Mouse (Mus musculus) layer of hippocampus, postnatal 10 days (tissue): ENCODE results near the gene Ankrd13d. TPM values are rescaled to one million over a fixed set of nuclear protein-coding genes. Genes with fewer than 3 reads are reported as not detected.

Source experiments
- DNase-seq, 2 experiments: peaks; one replicate each; pipeline ENCODE4 v3.0.0; 2021; ENCODE audit warnings: low spot score in 2 of 2
- long read RNA-seq: library from polyadenylated mRNA; stranded (forward); transcript quantifications from one replicate; pipeline ENCODE4 v2.0.0, GENCODE M21; 2023
- total RNA-seq, 2 experiments: library from RNA; stranded (reverse); gene quantifications; 2 replicates each; pipeline ENCODE4 v1.2.3; 2021

Ankrd13d gene
- total RNA-seq, result 10 to 100 TPM; 76.3 to 89.4 TPM
- long read RNA-seq, transcript Ankrd13d-202 (15 exons, 2,131 nt), result minor isoform, 5 of 148 reads
- long read RNA-seq, transcript Ankrd13d-201 (15 exons, 2,139 nt), result major isoform, 54 of 148 reads
- long read RNA-seq, partial matches to known transcripts, result 72 of 148 reads
- long read RNA-seq, other reads (novel, unspliced or antisense), result 17 of 148 reads

- DNase-seq, result peak; percentile 94 to 95
These were observed at the start of gene Ankrd13d for GRCm38 (mm10) chr19:4282898-4283553. Gene Ankrd13d (minus strand): TSS chr19:4283137.

DNA sequence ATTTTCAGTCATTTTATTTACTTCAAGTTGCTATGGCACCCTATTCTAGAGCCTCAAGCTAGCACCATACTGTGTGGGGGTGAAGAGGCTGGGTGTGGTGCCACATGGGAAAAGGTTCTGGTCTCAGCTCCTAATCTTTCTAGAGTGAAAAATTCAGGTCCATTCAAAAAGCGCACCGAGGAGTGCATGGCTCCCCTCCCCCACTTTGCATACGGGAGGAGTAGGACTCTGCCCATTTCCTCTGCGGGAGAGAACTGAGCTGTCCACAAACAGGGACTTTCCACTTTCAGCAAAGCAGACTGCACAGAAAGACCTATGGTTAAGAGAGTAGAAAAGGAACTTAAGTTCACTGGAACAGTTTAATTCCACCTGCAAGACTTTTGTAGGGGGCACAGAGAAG, 49.7 kb upstream of the Ankrd13d start:
- DNase-seq, result peak; percentile 48 to 50

DNA sequence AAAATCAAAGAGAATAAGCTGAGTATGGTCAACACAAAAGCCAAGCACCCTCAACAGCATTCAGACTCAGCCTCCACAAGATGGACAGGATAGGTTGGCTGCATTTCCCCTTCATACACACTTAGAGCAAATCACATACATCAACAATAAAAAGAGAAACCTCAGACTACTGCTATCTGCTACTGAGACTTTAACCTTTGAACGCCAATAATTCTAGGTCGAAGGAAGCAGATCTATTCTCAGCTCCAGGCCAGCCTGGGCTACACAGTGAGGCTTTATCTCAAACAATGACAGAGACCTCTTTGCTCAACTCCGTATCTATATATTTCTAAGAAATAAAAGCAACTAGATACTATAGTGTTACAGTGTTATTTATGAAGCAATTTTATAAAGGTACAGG, 48.3 kb upstream of the Ankrd13d start:
- DNase-seq, result no peak

GRCm38 (mm10) chr19:4330603-4331002, 47.7 kb upstream of the Ankrd13d start:
- DNase-seq, result no peak

DNA sequence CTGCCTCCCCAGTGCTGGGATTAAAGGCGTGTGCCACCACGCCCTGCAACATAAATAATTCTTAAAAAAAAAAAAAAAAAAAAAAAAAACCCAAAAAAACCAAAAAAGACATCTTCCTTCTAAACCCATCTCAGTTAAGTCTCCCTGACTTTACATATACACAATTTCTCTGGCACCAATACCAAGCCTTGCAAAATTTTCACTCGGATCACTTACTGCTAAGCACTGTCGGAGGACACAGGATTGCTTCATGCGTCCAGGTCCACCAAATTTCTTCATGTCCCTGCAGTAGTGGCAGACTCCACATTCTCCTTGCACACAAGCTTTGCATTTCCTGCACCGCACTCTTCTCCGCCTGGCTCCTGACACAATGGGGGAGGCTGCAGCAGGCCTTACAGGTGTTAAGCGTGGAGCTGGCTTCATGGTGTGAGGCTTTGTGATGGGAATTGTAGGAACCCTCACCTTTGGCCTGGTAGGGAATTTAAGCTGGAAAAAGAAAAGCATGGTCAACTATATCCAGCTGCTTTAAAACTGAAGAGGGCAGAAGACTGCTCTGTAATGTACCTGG, 45.9 kb upstream of the Ankrd13d start:
- DNase-seq, result no peak

- no peak for DNase-seq
These were observed 43.9 kb upstream of the Ankrd13d start for GRCm38 (mm10) chr19:4326881-4327280.

DNA sequence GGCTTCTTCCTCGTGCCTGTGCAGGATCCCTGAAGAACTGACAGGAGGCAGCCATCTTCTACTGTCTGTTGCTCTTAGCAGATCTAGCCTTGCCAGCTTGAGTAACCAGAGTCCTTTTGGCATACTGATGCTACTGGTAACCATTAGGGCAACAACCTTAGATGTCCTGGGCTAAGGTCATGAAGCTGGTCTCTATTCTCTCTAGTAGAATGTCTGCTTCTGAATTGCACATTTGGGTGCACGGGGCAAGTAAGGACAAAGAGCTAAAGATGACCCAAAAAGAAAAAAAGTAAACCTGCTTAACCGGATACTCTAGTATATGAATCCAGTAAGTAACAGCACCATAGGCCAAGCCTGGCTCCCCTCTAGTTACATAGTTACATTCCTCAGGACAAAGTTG, 43.2 kb upstream of the Ankrd13d start:
- DNase-seq, result no peak

DNA sequence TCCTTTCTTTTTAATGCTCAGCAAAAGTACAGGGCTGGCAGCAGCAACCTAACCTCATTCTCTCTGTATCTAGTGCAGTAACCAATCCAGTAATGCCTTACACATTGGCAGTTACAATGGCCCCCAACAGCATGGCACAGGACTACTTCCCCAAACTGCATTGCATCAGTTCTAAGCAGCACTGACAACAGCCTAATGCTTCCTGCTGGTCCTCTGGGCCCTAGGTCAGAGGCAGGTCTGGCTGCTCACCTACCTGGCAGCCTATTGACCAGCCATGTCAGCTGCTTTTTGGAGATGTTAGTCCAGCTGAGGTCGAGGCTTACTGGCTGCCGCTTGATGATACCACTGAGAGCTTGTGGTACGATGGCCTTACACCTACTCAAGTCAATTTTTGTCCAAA, 39.2 kb upstream of the Ankrd13d start:
- DNase-seq, result no peak

DNA sequence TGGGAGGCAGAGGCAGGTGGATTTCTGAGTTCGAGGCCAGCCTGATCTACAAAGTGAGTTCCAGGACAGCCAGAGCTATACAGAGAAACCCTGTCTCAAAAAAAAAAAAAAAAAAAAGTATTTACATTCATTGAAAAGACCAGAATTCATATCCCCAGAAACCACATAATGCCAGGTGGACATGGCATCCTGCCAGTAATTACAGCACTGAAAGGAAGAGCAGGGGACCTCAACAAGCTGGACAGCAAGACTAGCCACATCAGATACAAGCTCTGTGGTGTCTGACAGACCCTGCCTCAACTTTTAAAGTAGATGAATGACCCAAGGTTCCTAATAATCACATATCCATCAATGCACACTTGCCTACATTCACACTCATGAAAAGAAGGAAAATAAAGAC, 38.7 kb upstream of the Ankrd13d start:
- DNase-seq, result no peak

- no peak for DNase-seq
These were observed 36.3 kb upstream of the Ankrd13d start for GRCm38 (mm10) chr19:4319272-4319671.

GRCm38 (mm10) chr19:4317181-4317580, 34.2 kb upstream of the Ankrd13d start:
- DNase-seq, result no peak

GRCm38 (mm10) chr19:4315223-4315944, 32.4 kb upstream of the Ankrd13d start:
- DNase-seq, result no peak

GRCm38 (mm10) chr19:4309776-4310185, 26.8 kb upstream of the Ankrd13d start:
- DNase-seq, result peak; percentile 50 to 68

GRCm38 (mm10) chr19:4309302-4309701, 26.4 kb upstream of the Ankrd13d start:
- DNase-seq, result no peak

DNA sequence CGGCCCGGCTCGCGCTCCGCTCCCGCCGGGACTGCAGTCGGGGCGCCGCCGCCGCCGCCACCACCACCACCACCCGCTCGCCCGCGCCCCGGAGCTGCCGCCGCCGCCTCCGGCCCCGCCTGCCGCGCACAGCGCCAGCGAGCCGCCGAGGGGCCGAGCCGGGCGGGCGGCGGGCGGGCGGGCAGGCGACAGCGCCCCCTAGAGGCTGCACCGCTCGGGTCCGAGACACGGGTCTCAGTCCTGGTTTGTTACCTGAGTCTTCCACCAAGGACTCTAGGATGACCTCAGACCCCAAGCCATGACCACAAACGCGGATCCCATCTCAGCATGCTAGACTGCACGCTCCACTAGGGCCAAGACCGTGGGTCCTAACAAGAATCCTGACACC, 23.2 kb upstream of the Ankrd13d start, which contains the start of gene Grk2:
Gene Grk2, minus strand, starts transcription at position 33 of the 388 bp plus-strand sequence.
- DNase-seq, result peak; percentile 77 to 87

GRCm38 (mm10) chr19:4305491-4306189, 22.7 kb upstream of the Ankrd13d start:
- DNase-seq, result peak; percentile 35 to 60

GRCm38 (mm10) chr19:4304871-4305321, 22.0 kb upstream of the Ankrd13d start:
- peak in 1 of 2 experiments; percentile 22 for DNase-seq

- no peak for DNase-seq
These were observed 21.4 kb upstream of the Ankrd13d start for GRCm38 (mm10) chr19:4304251-4304821.

DNA sequence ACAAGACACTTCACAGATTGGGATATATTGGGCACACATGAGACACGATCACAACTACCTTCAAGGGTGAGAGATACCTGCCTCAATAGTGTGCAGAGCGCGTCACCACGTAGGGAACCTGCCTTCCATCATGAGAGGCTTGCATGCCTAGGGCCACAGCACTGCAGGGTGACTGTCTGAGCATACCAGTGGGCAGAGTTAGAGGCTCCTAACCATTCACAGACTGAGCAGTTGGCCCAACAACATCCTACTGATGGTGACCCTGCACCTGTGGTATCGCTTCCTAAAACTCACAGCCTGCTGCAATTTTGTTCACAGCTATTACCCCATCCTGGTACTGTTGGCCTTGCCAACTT, 20.7 kb upstream of the Ankrd13d start:
- peak in 1 of 2 experiments; percentile 31 for DNase-seq

DNA sequence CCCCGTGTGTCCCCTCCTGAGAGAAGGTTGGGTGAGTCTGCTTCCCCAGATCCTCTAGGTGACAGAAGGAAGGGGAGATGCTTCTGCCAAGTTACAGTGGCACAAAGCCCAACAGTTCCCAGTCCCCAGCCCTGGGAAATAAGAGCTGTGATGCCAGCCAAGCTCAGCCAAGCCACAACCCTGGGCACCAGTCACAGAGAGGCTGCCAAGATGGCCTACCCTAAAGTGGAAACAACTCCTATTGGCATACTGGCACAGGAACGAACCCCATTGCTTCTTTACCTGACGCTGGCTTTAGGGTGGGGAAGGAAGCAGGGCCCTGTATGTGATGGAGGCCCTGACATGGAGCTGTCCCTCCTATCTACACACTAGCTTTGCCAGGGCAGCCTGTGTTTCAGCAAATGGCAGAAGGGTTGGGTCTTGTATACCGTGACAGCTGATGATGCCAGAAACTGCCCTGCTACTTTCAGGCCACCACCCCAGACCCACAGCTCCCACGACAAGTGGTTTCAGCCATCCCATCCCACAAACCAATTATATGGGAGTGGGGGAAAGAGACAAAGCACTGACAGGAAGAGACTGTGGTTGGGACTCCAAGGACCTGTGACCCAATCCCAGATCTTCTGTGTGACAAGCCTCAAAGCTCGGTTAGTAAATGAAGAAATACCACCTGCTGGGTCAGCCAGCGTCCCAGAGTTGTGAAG, 20.2 kb upstream of the Ankrd13d start:
- DNase-seq, result peak; percentile 74 to 77
